ENCODE assay signal across 10 mouse cellular contexts in the genomic region with DNA sequence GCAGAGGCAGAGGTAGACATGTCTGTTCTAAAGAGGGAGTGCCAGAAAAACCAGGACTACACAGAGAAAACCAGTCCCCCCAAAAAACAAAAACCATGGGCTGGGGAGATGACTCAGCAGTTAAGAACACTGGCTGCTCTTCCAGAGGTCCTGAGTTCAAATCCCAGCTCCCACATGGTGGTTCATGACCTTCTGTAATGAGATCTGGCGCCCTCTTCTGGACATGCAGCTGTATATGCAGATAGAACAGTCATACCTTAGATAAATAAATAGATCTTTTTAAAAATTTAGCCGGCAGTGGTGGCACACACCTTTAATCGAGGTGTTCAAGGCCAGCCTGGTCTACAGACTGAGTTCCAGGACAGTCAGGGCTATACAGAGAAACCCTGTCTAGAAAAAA. TPM values are rescaled to one million over a fixed set of nuclear protein-coding genes. Genes with fewer than 3 reads are reported as not detected.
DNase-seq lines count a peak whose midpoint lies in the region; ATAC-seq and TF ChIP-seq lines count a peak whose summit lies in the region.
"Had no signal": no experiment of that assay in that cellular context is flagged by ENCODE, and none has a peak within 500 bp of the region (broad histone marks: within the 10 kb centered on the region; RNA-seq: fewer than 3 reads in every experiment).

No protein-coding gene starts in this region.

- DNase-seq in adrenal gland, postnatal 25 days, result peak; percentile 21
- DNase-seq in adrenal gland, adult 2 months, result no peak
- DNase-seq in left cerebral cortex, adult 2 months (ENCODE audit: extremely low spot score in 1 of 2, low spot score in 2 of 2), result no peak
- DNase-seq in left cerebral cortex, adult 9 months (ENCODE audit: low spot score in 2 of 2), result no peak
- DNase-seq in stomach, postnatal 0 days (ENCODE audit: low spot score), result no peak
- no peak for DNase-seq in limb, embryonic 10.5 days (ENCODE audit: low spot score)
- DNase-seq: right cerebral cortex, postnatal 25 days had no signal

- no peaks in the 10 kb centered on the region for H3K27me3 ChIP-seq in stomach, postnatal 0 days (ENCODE audit: control insufficient read depth, insufficient read depth, low read length)
- no peaks in the 10 kb centered on the region for H3K27me3 ChIP-seq in limb, embryonic 10.5 days (ENCODE audit: low read depth, poor library complexity, severe bottlenecking)

- TF ChIP-seq EP300 in stomach, postnatal 0 days (optimal IDR thresholded peaks at IDR 0.05), result no peak

- no peak overlapping the region for H3K4me2 ChIP-seq in stomach, postnatal 0 days (replicated peaks; ENCODE audit: low read depth)

- no peak overlapping the region for H3K4me3 ChIP-seq in left cerebral cortex, adult 2 months
- H3K4me3 ChIP-seq in bone marrow, adult 2 months (replicated peaks; ENCODE audit: control insufficient read depth, low read depth, low read length), result no peak overlapping the region
- no peak overlapping the region for H3K4me3 ChIP-seq in stomach, postnatal 0 days (ENCODE audit: low read depth, low read length)
- no peak overlapping the region for H3K4me3 ChIP-seq in limb, embryonic 10.5 days

- H3K27ac ChIP-seq in left cerebral cortex, adult 2 months, result no peak overlapping the region
- H3K27ac ChIP-seq in bone marrow, adult 2 months (ENCODE audit: control insufficient read depth, insufficient read depth, low read depth, low read length, poor library complexity), result no peak overlapping the region
- H3K27ac ChIP-seq in stomach, postnatal 0 days (replicated peaks), result no peak overlapping the region
- H3K27ac ChIP-seq in limb, embryonic 10.5 days, result no peak overlapping the region

- ATAC-seq in stomach, postnatal 0 days (ENCODE audit: low FRiP score, low TSS enrichment), result no peak
- ATAC-seq in erythroblast, adult 5-6 weeks (replicated peaks; ENCODE audit: low FRiP score, poor library complexity, severe bottlenecking), result no peak; the same call in 1 of the 2 replicates

- TF ChIP-seq POLR2A in bone marrow, adult 2 months (IDR thresholded peaks at IDR 0.05; ENCODE audit: borderline replicate concordance, control insufficient read depth, low read depth, low read length), result no peak

- H3K9ac ChIP-seq in stomach, postnatal 0 days (ENCODE audit: low read length), result no peak overlapping the region

- H3K36me3 ChIP-seq in stomach, postnatal 0 days (ENCODE audit: control insufficient read depth, insufficient read depth, low read length), result no peaks in the 10 kb centered on the region
- no peaks in the 10 kb centered on the region for H3K36me3 ChIP-seq in limb, embryonic 10.5 days
- H3K36me3 ChIP-seq: G1E had no signal

- WGBS in bone marrow, adult 2 months, result 58% methylated on average over 3 of the region's 3 CpGs
- 79% methylated on average over 3 of the region's 3 CpGs for WGBS in stomach, postnatal 0 days
- WGBS in limb, embryonic 10.5 days, result 85% methylated on average over 3 of the region's 3 CpGs

- H3K4me1 ChIP-seq in bone marrow, adult 2 months (ENCODE audit: control insufficient read depth, insufficient read depth, low read length), result no peaks in the 10 kb centered on the region
- H3K4me1 ChIP-seq in stomach, postnatal 0 days (replicated peaks; ENCODE audit: control insufficient read depth, insufficient read depth), result no peaks in the 10 kb centered on the region
- no peaks in the 10 kb centered on the region for H3K4me1 ChIP-seq in limb, embryonic 10.5 days

- intact Hi-C loops in left cerebral cortex, adult 2 months (cut with DNase I), result no loop called here

- no peaks in the 10 kb centered on the region for H3K9me3 ChIP-seq in stomach, postnatal 0 days (ENCODE audit: control insufficient read depth, low read length)
- no peaks in the 10 kb centered on the region for H3K9me3 ChIP-seq in limb, embryonic 10.5 days (replicated peaks)
- H3K9me3 ChIP-seq: G1E had no signal

- peak; percentile 43 for TF ChIP-seq CTCF in left cerebral cortex, adult 2 months (IDR thresholded peaks at IDR 0.05)
- peak; percentile 32; the same call in 1 of the 2 replicates for TF ChIP-seq CTCF in bone marrow, adult 2 months (IDR thresholded peaks at IDR 0.05; ENCODE audit: control insufficient read depth, insufficient read depth, low read length)
- peak; percentile 51 for TF ChIP-seq CTCF in stomach, postnatal 0 days (IDR thresholded peaks at IDR 0.05; ENCODE audit: low read depth)

RNA-seq across cellular contexts. Expression of gene Bptf, which starts 6.7 kb away (rescaled TPM):
- 50.9 and 52.9 TPM in 2 replicates for total RNA-seq in adrenal gland, postnatal 25 days (2021)
- total RNA-seq in adrenal gland, adult 2 months (2021), result 10 to 100 TPM; 33.6 to 43.6 TPM
- 22.1 and 22.4 TPM in 2 replicates for polyA plus RNA-seq in adrenal gland, adult 2 months (2012; rRNA removed)
- total RNA-seq in left cerebral cortex, adult 2 months (2021), result 10 to 100 TPM; 67.3 to 68.2 TPM
- polyA plus RNA-seq in bone marrow, adult 2 months (2011; ENCODE audit: insufficient read depth, insufficient read length, low replicate concordance, missing spikeins), result 37.4 and 43.4 TPM in 2 replicates
- 11.8 and 13.8 TPM in 2 replicates for polyA plus RNA-seq in stomach, postnatal 0 days (2015; fragmentation: Nextera tagmentation; extraction: Ambion mirVana)
- 33.8 and 38.8 TPM in 2 replicates for polyA plus RNA-seq in limb, embryonic 10.5 days (2016; fragmentation: Nextera tagmentation; extraction: Ambion mirVana)
- 30.4 and 37.8 TPM in 2 replicates for total RNA-seq in erythroblast, adult 5-6 weeks (2015; ENCODE audit: low replicate concordance)
- total RNA-seq in erythroblast, adult 5-6 weeks (2017; ENCODE audit: low replicate concordance), result 34.2 and 41.3 TPM in 2 replicates

RNA-seq across cellular contexts. Expression of gene Nol11, which starts 50.5 kb away (rescaled TPM):
- total RNA-seq in adrenal gland, postnatal 25 days (2021), result 21.6 and 23.2 TPM in 2 replicates
- total RNA-seq in adrenal gland, adult 2 months (2021), result 10 to 100 TPM; 24.5 to 25.3 TPM
- polyA plus RNA-seq in adrenal gland, adult 2 months (2012; rRNA removed), result 2.1 and 2.6 TPM in 2 replicates
- 10 to 100 TPM; 22.8 to 24.4 TPM for total RNA-seq in left cerebral cortex, adult 2 months (2021)
- polyA plus RNA-seq in bone marrow, adult 2 months (2011; ENCODE audit: insufficient read depth, insufficient read length, low replicate concordance, missing spikeins), result 8.4 and 27.2 TPM in 2 replicates
- 17.5 and 18.7 TPM in 2 replicates for polyA plus RNA-seq in stomach, postnatal 0 days (2015; fragmentation: Nextera tagmentation; extraction: Ambion mirVana)
- 74.5 and 77.7 TPM in 2 replicates for polyA plus RNA-seq in limb, embryonic 10.5 days (2016; fragmentation: Nextera tagmentation; extraction: Ambion mirVana)
- total RNA-seq in erythroblast, adult 5-6 weeks (2015; ENCODE audit: low replicate concordance), result 10.2 and 18.6 TPM in 2 replicates
- total RNA-seq in erythroblast, adult 5-6 weeks (2017; ENCODE audit: low replicate concordance), result 9.9 and 10.7 TPM in 2 replicates
